In genomic region chr8:95351461-95351860, GRCm38 (mm10) we compare ENCODE assay signal across 9 mouse cellular contexts. TPM values are rescaled to one million over a fixed set of nuclear protein-coding genes. Genes with fewer than 3 reads are reported as not detected.
A peak's percentile ranks its signal among the peaks of the same experiment; 100 is the strongest.
DNase-seq lines count a peak whose midpoint lies in the region; ATAC-seq and TF ChIP-seq lines count a peak whose summit lies in the region.
"Had no signal": no experiment of that assay in that cellular context is flagged by ENCODE, and none has a peak within 500 bp of the region (broad histone marks: within the 10 kb centered on the region; RNA-seq: fewer than 3 reads in every experiment).

No protein-coding gene starts in this region.

- H3K27me3 ChIP-seq in kidney, embryonic 15.5 days, result peaks cover 12% of the 10 kb centered on the region; the same call in 1 of the 2 replicates
- no peaks in the 10 kb centered on the region for H3K27me3 ChIP-seq in forebrain, embryonic 14.5 days (replicated peaks; ENCODE audit: control insufficient read depth, insufficient read depth, low read length)
- H3K27me3 ChIP-seq in limb, embryonic 14.5 days (ENCODE audit: control insufficient read depth, insufficient read depth, low read length), result peaks cover 12% of the 10 kb centered on the region
- H3K27me3 ChIP-seq in neural tube, embryonic 14.5 days (ENCODE audit: control insufficient read depth, insufficient read depth, low read length), result no peaks in the 10 kb centered on the region
- H3K27me3 ChIP-seq: Patski had no signal

- H3K9me3 ChIP-seq in kidney, embryonic 15.5 days (replicated peaks), result no peaks in the 10 kb centered on the region
- no peaks in the 10 kb centered on the region for H3K9me3 ChIP-seq in forebrain, embryonic 14.5 days (replicated peaks; ENCODE audit: control insufficient read depth, low read length)
- no peaks in the 10 kb centered on the region for H3K9me3 ChIP-seq in limb, embryonic 14.5 days (ENCODE audit: control insufficient read depth, low read length)
- no peaks in the 10 kb centered on the region for H3K9me3 ChIP-seq in neural tube, embryonic 14.5 days (ENCODE audit: control insufficient read depth, low read length)

- no peak for DNase-seq in kidney, postnatal 14 days
- DNase-seq in forebrain, embryonic 14.5 days (ENCODE audit: low spot score), result peak; percentile 77
- peak; percentile 63 for DNase-seq in limb, embryonic 14.5 days (ENCODE audit: low spot score)
- no peak for DNase-seq in layer of hippocampus, postnatal 14 days (ENCODE audit: low spot score in 2 of 2)
- no peak for DNase-seq in frontal cortex, postnatal 10 days (ENCODE audit: low spot score in 2 of 2)

- peak overlapping the region; percentile 84 for H3K4me3 ChIP-seq in kidney, embryonic 15.5 days (replicated peaks)
- H3K4me3 ChIP-seq in forebrain, embryonic 14.5 days (ENCODE audit: low read depth, low read length), result peak overlapping the region; percentile 84
- peak overlapping the region; percentile 71 for H3K4me3 ChIP-seq in limb, embryonic 14.5 days (replicated peaks; ENCODE audit: low read length)
- peak overlapping the region; percentile 93 for H3K4me3 ChIP-seq in neural tube, embryonic 14.5 days (ENCODE audit: low read depth, low read length)

- peaks cover 57% of the 10 kb centered on the region for H3K4me1 ChIP-seq in kidney, embryonic 15.5 days
- H3K4me1 ChIP-seq in forebrain, embryonic 14.5 days (ENCODE audit: control insufficient read depth, insufficient read depth, low read length), result peaks cover 26% of the 10 kb centered on the region
- H3K4me1 ChIP-seq in limb, embryonic 14.5 days (ENCODE audit: control insufficient read depth, insufficient read depth, low read length), result peaks cover 19% of the 10 kb centered on the region
- H3K4me1 ChIP-seq in neural tube, embryonic 14.5 days (ENCODE audit: control insufficient read depth, insufficient read depth, low read length), result peaks cover 43% of the 10 kb centered on the region

- 2% methylated on average over 15 of the region's 15 CpGs for WGBS in kidney, embryonic 15.5 days
- WGBS in forebrain, embryonic 14.5 days, result 7% methylated on average over 15 of the region's 15 CpGs
- 2% methylated on average over 15 of the region's 15 CpGs for WGBS in limb, embryonic 14.5 days
- WGBS in neural tube, embryonic 14.5 days, result 2% methylated on average over 15 of the region's 15 CpGs

- no peaks in the 10 kb centered on the region for H3K36me3 ChIP-seq in kidney, embryonic 15.5 days
- no peaks in the 10 kb centered on the region for H3K36me3 ChIP-seq in forebrain, embryonic 14.5 days (ENCODE audit: control insufficient read depth, insufficient read depth, low read length)
- no peaks in the 10 kb centered on the region for H3K36me3 ChIP-seq in limb, embryonic 14.5 days (ENCODE audit: control insufficient read depth, insufficient read depth, low read length)
- no peaks in the 10 kb centered on the region for H3K36me3 ChIP-seq in neural tube, embryonic 14.5 days (ENCODE audit: control insufficient read depth, insufficient read depth, low read length)

- ATAC-seq in kidney, embryonic 15.5 days (replicated peaks; ENCODE audit: low FRiP score), result no peak
- ATAC-seq in forebrain, embryonic 14.5 days, result peak; percentile 24; the same call in 1 of the 2 replicates
- ATAC-seq in limb, embryonic 14.5 days (ENCODE audit: low FRiP score, low read depth), result no peak
- ATAC-seq in neural tube, embryonic 14.5 days (ENCODE audit: low read depth), result peak; percentile 35; the same call in 1 of the 2 replicates
- no peak for ATAC-seq in CD4-positive, CD25-positive, alpha-beta regulatory T cell, adult 4 months

- peak overlapping the region; percentile 99 for H3K4me2 ChIP-seq in kidney, embryonic 15.5 days
- peak overlapping the region; percentile 93 for H3K4me2 ChIP-seq in forebrain, embryonic 14.5 days (ENCODE audit: low read length)
- H3K4me2 ChIP-seq in limb, embryonic 14.5 days (replicated peaks; ENCODE audit: low read depth, low read length, severe bottlenecking), result peak overlapping the region; percentile 98
- H3K4me2 ChIP-seq in neural tube, embryonic 14.5 days (ENCODE audit: low read depth, low read length), result peak overlapping the region; percentile 89

- no peak overlapping the region for H3K27ac ChIP-seq in kidney, embryonic 15.5 days
- H3K27ac ChIP-seq in forebrain, embryonic 14.5 days (ENCODE audit: low read depth, low read length), result no peak overlapping the region
- H3K27ac ChIP-seq in limb, embryonic 14.5 days (replicated peaks; ENCODE audit: low read depth, low read length), result no peak overlapping the region
- H3K27ac ChIP-seq in neural tube, embryonic 14.5 days (ENCODE audit: low read depth, low read length), result no peak overlapping the region

- no peak for TF ChIP-seq POLR2A in limb, embryonic 14.5 days (IDR thresholded peaks at IDR 0.05; ENCODE audit: borderline replicate concordance, extremely low read depth, insufficient read depth, insufficient read length)

- H3K9ac ChIP-seq in kidney, embryonic 15.5 days, result no peak overlapping the region
- peak overlapping the region; percentile 89; the same call in 1 of the 2 replicates for H3K9ac ChIP-seq in forebrain, embryonic 14.5 days (ENCODE audit: low read length)
- no peak overlapping the region for H3K9ac ChIP-seq in limb, embryonic 14.5 days (ENCODE audit: low read depth, low read length, severe bottlenecking)
- no peak overlapping the region for H3K9ac ChIP-seq in neural tube, embryonic 14.5 days (replicated peaks; ENCODE audit: low read depth, low read length)

RNA-seq across cellular contexts. Expression of gene Mmp15, which starts 0.6 kb away (rescaled TPM):
- polyA plus RNA-seq in kidney, embryonic 15.5 days (2015; fragmentation: Nextera tagmentation; extraction: Ambion mirVana), result 10.0 and 12.3 TPM in 2 replicates
- 10.3 and 12.5 TPM in 2 replicates for polyA plus RNA-seq in forebrain, embryonic 14.5 days (2014; fragmentation: Nextera tagmentation; extraction: Ambion mirVana)
- 12.6 and 16.9 TPM in 2 replicates for polyA plus RNA-seq in limb, embryonic 14.5 days (2012; rRNA removed)
- 10.5 and 11.8 TPM in 2 replicates for polyA plus RNA-seq in limb, embryonic 14.5 days (2014; fragmentation: Nextera tagmentation; extraction: Ambion mirVana)
- 19.6 and 26.2 TPM in 2 replicates for polyA plus RNA-seq in neural tube, embryonic 14.5 days (2014; fragmentation: Nextera tagmentation; extraction: Ambion mirVana)
- total RNA-seq in layer of hippocampus, postnatal 14 days (2021), result 10 to 100 TPM; 29.8 to 33.8 TPM
- 1 to 10 TPM; 2.1 to 3.6 TPM for polyA plus RNA-seq in CD4-positive, CD25-positive, alpha-beta regulatory T cell, adult 4 months (2017; shearing (Covaris generic))

RNA-seq across cellular contexts. Expression of gene Usb1, which starts 19.4 kb away (rescaled TPM):
- polyA plus RNA-seq in kidney, embryonic 15.5 days (2015; fragmentation: Nextera tagmentation; extraction: Ambion mirVana), result 47.0 and 49.0 TPM in 2 replicates
- 40.0 and 45.8 TPM in 2 replicates for polyA plus RNA-seq in forebrain, embryonic 14.5 days (2014; fragmentation: Nextera tagmentation; extraction: Ambion mirVana)
- 46.6 and 61.0 TPM in 2 replicates for polyA plus RNA-seq in limb, embryonic 14.5 days (2012; rRNA removed)
- 34.7 and 38.0 TPM in 2 replicates for polyA plus RNA-seq in limb, embryonic 14.5 days (2014; fragmentation: Nextera tagmentation; extraction: Ambion mirVana)
- polyA plus RNA-seq in neural tube, embryonic 14.5 days (2014; fragmentation: Nextera tagmentation; extraction: Ambion mirVana), result 28.4 and 29.9 TPM in 2 replicates
- total RNA-seq in layer of hippocampus, postnatal 14 days (2021), result 10 to 100 TPM; 16.0 to 18.6 TPM
- polyA plus RNA-seq in CD4-positive, CD25-positive, alpha-beta regulatory T cell, adult 4 months (2017; shearing (Covaris generic)), result 10 to 100 TPM; 57.2 to 69.8 TPM

RNA-seq across cellular contexts. Expression of gene Zfp319, which starts 19.7 kb away (rescaled TPM):
- polyA plus RNA-seq in kidney, embryonic 15.5 days (2015; fragmentation: Nextera tagmentation; extraction: Ambion mirVana), result 8.6 and 9.6 TPM in 2 replicates
- polyA plus RNA-seq in forebrain, embryonic 14.5 days (2014; fragmentation: Nextera tagmentation; extraction: Ambion mirVana), result 11.5 and 14.4 TPM in 2 replicates
- polyA plus RNA-seq in limb, embryonic 14.5 days (2012; rRNA removed), result 13.8 and 17.4 TPM in 2 replicates
- 8.4 and 9.2 TPM in 2 replicates for polyA plus RNA-seq in limb, embryonic 14.5 days (2014; fragmentation: Nextera tagmentation; extraction: Ambion mirVana)
- polyA plus RNA-seq in neural tube, embryonic 14.5 days (2014; fragmentation: Nextera tagmentation; extraction: Ambion mirVana), result 12.8 and 15.6 TPM in 2 replicates
- total RNA-seq in layer of hippocampus, postnatal 14 days (2021), result 10 to 100 TPM; 15.3 to 16.6 TPM
- polyA plus RNA-seq in CD4-positive, CD25-positive, alpha-beta regulatory T cell, adult 4 months (2017; shearing (Covaris generic)), result 1 to 10 TPM; 3.7 to 5.0 TPM

RNA-seq across cellular contexts. Expression of gene Tepp, which starts 41.1 kb away (rescaled TPM):
- 0.33 TPM in 1 of 2 replicates, not detected in the other for polyA plus RNA-seq in kidney, embryonic 15.5 days (2015; fragmentation: Nextera tagmentation; extraction: Ambion mirVana)
- polyA plus RNA-seq in forebrain, embryonic 14.5 days (2014; fragmentation: Nextera tagmentation; extraction: Ambion mirVana), result 0.80 and 1.0 TPM in 2 replicates
- polyA plus RNA-seq in limb, embryonic 14.5 days (2012; rRNA removed), result 0.85 and 1.3 TPM in 2 replicates
- 0.47 TPM in 1 of 2 replicates, not detected in the other for polyA plus RNA-seq in limb, embryonic 14.5 days (2014; fragmentation: Nextera tagmentation; extraction: Ambion mirVana)
- 1.4 and 1.6 TPM in 2 replicates for polyA plus RNA-seq in neural tube, embryonic 14.5 days (2014; fragmentation: Nextera tagmentation; extraction: Ambion mirVana)
- total RNA-seq in layer of hippocampus, postnatal 14 days (2021), result under 1 TPM in 1 of 2 experiments, not detected in 1; 0.74 TPM
- not detected for polyA plus RNA-seq in CD4-positive, CD25-positive, alpha-beta regulatory T cell, adult 4 months (2017; shearing (Covaris generic))
- polyA plus RNA-seq: Patski had no signal

RNA-seq across cellular contexts. Expression of gene Cngb1, which starts 45.1 kb away (rescaled TPM):
- polyA plus RNA-seq in kidney, embryonic 15.5 days (2015; fragmentation: Nextera tagmentation; extraction: Ambion mirVana), result 0.44 and 0.81 TPM in 2 replicates
- polyA plus RNA-seq in forebrain, embryonic 14.5 days (2014; fragmentation: Nextera tagmentation; extraction: Ambion mirVana), result 0.52 and 0.58 TPM in 2 replicates
- 0.24 and 0.67 TPM in 2 replicates for polyA plus RNA-seq in limb, embryonic 14.5 days (2012; rRNA removed)
- polyA plus RNA-seq in limb, embryonic 14.5 days (2014; fragmentation: Nextera tagmentation; extraction: Ambion mirVana), result 0.52 and 0.55 TPM in 2 replicates
- polyA plus RNA-seq in neural tube, embryonic 14.5 days (2014; fragmentation: Nextera tagmentation; extraction: Ambion mirVana), result 0.13 and 0.82 TPM in 2 replicates
- total RNA-seq in layer of hippocampus, postnatal 14 days (2021), result 1 to 10 TPM in 1 of 2 experiments, under 1 TPM in 1; 0.93 to 1.3 TPM
- polyA plus RNA-seq in CD4-positive, CD25-positive, alpha-beta regulatory T cell, adult 4 months (2017; shearing (Covaris generic)), result under 1 TPM in 1 of 2 experiments, not detected in 1; 0.62 TPM

Comparison
In these comparisons a context has a peak if more than half of its experiments do, and no peak if none do; other contexts are left out.
1. ATAC-seq: peak in forebrain, embryonic 14.5 days (single experiment) and neural tube, embryonic 14.5 days (single experiment); none in kidney, embryonic 15.5 days (single experiment), limb, embryonic 14.5 days (single experiment) and CD4-positive, CD25-positive, alpha-beta regulatory T cell, adult 4 months (single experiment).
2. DNase-seq: peak in forebrain, embryonic 14.5 days (single experiment) and limb, embryonic 14.5 days (single experiment); none in kidney, postnatal 14 days (single experiment), layer of hippocampus, postnatal 14 days (0 of 2) and frontal cortex, postnatal 10 days (0 of 2).
3. Peak in every context shown above with its lines, with median percentiles within 50 percentile points of each other: H3K4me2 ChIP-seq and H3K4me3 ChIP-seq.